Mouse (Mus musculus) stomach, embryonic 15.5 days (tissue): ENCODE results near the gene Mst1. TPM values are rescaled to one million over a fixed set of nuclear protein-coding genes. Genes with fewer than 3 reads are reported as not detected.

Experiments
- ATAC-seq: fragments of 200-750 bp; cut with Nextera tagmentation; 2 replicates; pipeline ENCODE4 v1.8.0; 2017; ENCODE audit warnings: low read depth, moderate number of reproducible peaks, moderate TSS enrichment; ENCODE audit not compliant: insufficient read depth, low FRiP score
- H3K27ac ChIP-seq: fragments of 300-500 bp; sonication (generic); 2 replicates; pipeline ENCODE4 v1.5.1; 2015; ENCODE audit warnings: mild to moderate bottlenecking, inconsistent platforms
- H3K27me3 ChIP-seq: fragments of 300-500 bp; sonication (generic); replicated peaks from 2 replicates; pipeline ENCODE4 v1.6.1; 2015; ENCODE audit warnings: inconsistent platforms
- H3K36me3 ChIP-seq: fragments of 300-500 bp; sonication (generic); 2 replicates; pipeline ENCODE4 v1.6.1; 2015; ENCODE audit warnings: inconsistent platforms
- H3K4me1 ChIP-seq: fragments of 300-500 bp; sonication (generic); 2 replicates; pipeline ENCODE4 v1.6.1; 2015; ENCODE audit warnings: inconsistent platforms
- H3K4me2 ChIP-seq: fragments of 300-500 bp; sonication (generic); 2 replicates; pipeline ENCODE4 v1.6.1; 2015; ENCODE audit warnings: mild to moderate bottlenecking, inconsistent platforms
- H3K4me3 ChIP-seq: fragments of 300-500 bp; sonication (generic); replicated peaks from 2 replicates; pipeline ENCODE4 v1.5.1; 2015; ENCODE audit warnings: inconsistent platforms
- H3K9ac ChIP-seq: fragments of 300-500 bp; sonication (generic); 2 replicates; pipeline ENCODE4 v1.6.1; 2015; ENCODE audit warnings: inconsistent platforms
- H3K9me3 ChIP-seq: fragments of 300-500 bp; sonication (generic); 2 replicates; pipeline ENCODE4 v1.6.1; 2016; ENCODE audit warnings: inconsistent platforms
- WGBS: fragments of 180-500 bp; shearing (Covaris S2); methylation state at CpG from one replicate; pipeline ENCODE4 v1.1.7; 2015; 5-methylcytosine and 5-hydroxymethylcytosine counted together
- polyA plus RNA-seq: library from polyadenylated mRNA; unstranded; fragments of >200 nt; fragmentation: Nextera tagmentation; extraction: Ambion mirVana; gene quantifications from 2 replicates; pipeline ENCODE4 v1.2.1, GENCODE M21; 2015

Mst1 gene
- polyA plus RNA-seq, 1 experiment from 2014 or later, result 7.9 TPM

GRCm38 (mm10) chr9:108063361-108063760, 16.9 kb upstream of the Mst1 start:
- H3K27ac ChIP-seq, result no peak overlapping the region
- peaks cover 30% of the 10 kb centered on the region for H3K36me3 ChIP-seq
- H3K4me1 ChIP-seq, result 0 out of 2 replicates have a peak, but pooled peaks cover 4% of the 10 kb centered on the region
- H3K9me3 ChIP-seq, result no peaks in the 10 kb centered on the region
- no peak for ATAC-seq
- H3K9ac ChIP-seq, result no peak overlapping the region
- H3K4me3 ChIP-seq, result no peak overlapping the region
- 81% methylated on average over 12 of the region's 12 CpGs for WGBS
- no peaks in the 10 kb centered on the region for H3K27me3 ChIP-seq
- H3K4me2 ChIP-seq, result no peak overlapping the region

GRCm38 (mm10) chr9:108065491-108066011, 14.7 kb upstream of the Mst1 start:
- Histone ChIP-seq H3K27ac (no peak overlapping the region), H3K36me3 (peaks cover 34% of the 10 kb centered on the region), H3K9me3 (no peaks in the 10 kb centered on the region), H3K4me2 (no peak overlapping the region), H3K4me3 (no peak overlapping the region), H3K27me3 (no peaks in the 10 kb centered on the region), H3K9ac (no peak overlapping the region), H3K4me1 (0 out of 2 replicates have a peak, but pooled peaks cover 4% of the 10 kb centered on the region)
- WGBS, result 39% methylated on average over 5 of the region's 5 CpGs
- ATAC-seq, result peak; percentile 51; the same call in 1 of the 2 replicates

- Histone ChIP-seq H3K9me3 (no peaks in the 10 kb centered on the region), H3K27ac (no peak overlapping the region), H3K36me3 (peaks cover 28% of the 10 kb centered on the region), H3K9ac (no peak overlapping the region), H3K27me3 (no peaks in the 10 kb centered on the region), H3K4me1 (0 out of 2 replicates have a peak, but pooled peaks cover 4% of the 10 kb centered on the region), H3K4me2 (no peak overlapping the region), H3K4me3 (no peak overlapping the region)
- 75% methylated on average over 7 of the region's 7 CpGs for WGBS
- no peak for ATAC-seq
These were observed 13.0 kb upstream of the Mst1 start for GRCm38 (mm10) chr9:108067199-108067598.

GRCm38 (mm10) chr9:108067900-108068299, 12.3 kb upstream of the Mst1 start:
- Histone ChIP-seq H3K9me3 (no peaks in the 10 kb centered on the region), H3K4me2 (no peak overlapping the region), H3K9ac (no peak overlapping the region), H3K27ac (0 out of 2 replicates have a peak overlapping the region, but pooled peaks have one; percentile 16), H3K4me3 (no peak overlapping the region), H3K36me3 (peaks cover 22% of the 10 kb centered on the region), H3K4me1 (0 out of 2 replicates have a peak, but pooled peaks cover 4% of the 10 kb centered on the region), H3K27me3 (no peaks in the 10 kb centered on the region)
- no peak for ATAC-seq
- 20% methylated on average over 8 of the region's 8 CpGs for WGBS

- H3K27ac ChIP-seq, result no peak overlapping the region
- no peaks in the 10 kb centered on the region for H3K9me3 ChIP-seq
- ATAC-seq, result no peak
- H3K9ac ChIP-seq, result no peak overlapping the region
- no peak overlapping the region for H3K4me2 ChIP-seq
- 91% methylated on average over 9 of the region's 9 CpGs for WGBS
- no peak overlapping the region for H3K4me3 ChIP-seq
- no peaks in the 10 kb centered on the region for H3K4me1 ChIP-seq
- peaks cover 14% of the 10 kb centered on the region for H3K36me3 ChIP-seq
- no peaks in the 10 kb centered on the region for H3K27me3 ChIP-seq
These were observed 11.2 kb upstream of the Mst1 start for GRCm38 (mm10) chr9:108069007-108069406.

GRCm38 (mm10) chr9:108069529-108069928, 10.7 kb upstream of the Mst1 start:
- Histone ChIP-seq H3K9ac (no peak overlapping the region), H3K4me1 (no peaks in the 10 kb centered on the region), H3K36me3 (peaks cover 13% of the 10 kb centered on the region; the same call in 1 of the 2 replicates), H3K4me3 (no peak overlapping the region), H3K9me3 (no peaks in the 10 kb centered on the region), H3K27me3 (no peaks in the 10 kb centered on the region), H3K4me2 (no peak overlapping the region), H3K27ac (no peak overlapping the region)
- no peak for ATAC-seq
- WGBS, result 90% methylated on average over 7 of the region's 7 CpGs

GRCm38 (mm10) chr9:108071801-108072200, 8.4 kb upstream of the Mst1 start:
- Histone ChIP-seq H3K4me1 (no peaks in the 10 kb centered on the region), H3K9ac (no peak overlapping the region), H3K36me3 (peaks cover 13% of the 10 kb centered on the region; the same call in 1 of the 2 replicates), H3K27me3 (no peaks in the 10 kb centered on the region), H3K4me3 (no peak overlapping the region), H3K9me3 (no peaks in the 10 kb centered on the region), H3K4me2 (no peak overlapping the region), H3K27ac (peak overlapping the region; percentile 49; the same call in 1 of the 2 replicates)
- no peak for ATAC-seq
- 71% methylated on average over 4 of the region's 4 CpGs for WGBS

GRCm38 (mm10) chr9:108072481-108072924, 7.7 kb upstream of the Mst1 start:
- Histone ChIP-seq H3K36me3 (peaks cover 13% of the 10 kb centered on the region; the same call in 1 of the 2 replicates), H3K4me3 (no peak overlapping the region), H3K9ac (no peak overlapping the region), H3K4me2 (no peak overlapping the region), H3K27me3 (no peaks in the 10 kb centered on the region), H3K27ac (peak overlapping the region; percentile 49; the same call in 1 of the 2 replicates), H3K4me1 (no peaks in the 10 kb centered on the region; the same call in 1 of the 2 replicates), H3K9me3 (no peaks in the 10 kb centered on the region)
- ATAC-seq, result no peak
- 55% methylated on average over 9 of the region's 9 CpGs for WGBS

- no peak for ATAC-seq
- Histone ChIP-seq H3K27me3 (no peaks in the 10 kb centered on the region), H3K4me1 (peaks cover 6% of the 10 kb centered on the region; the same call in 1 of the 2 replicates), H3K4me2 (no peak overlapping the region), H3K9me3 (no peaks in the 10 kb centered on the region), H3K9ac (no peak overlapping the region), H3K36me3 (peaks cover 13% of the 10 kb centered on the region; the same call in 1 of the 2 replicates), H3K27ac (no peak overlapping the region), H3K4me3 (no peak overlapping the region)
- WGBS, result 61% methylated on average over 7 of the region's 7 CpGs
These were observed 6.9 kb upstream of the Mst1 start for GRCm38 (mm10) chr9:108073141-108073930.

GRCm38 (mm10) chr9:108082549-108082948, 2.3 kb downstream of the Mst1 start:
- Histone ChIP-seq H3K4me3 (peak overlapping the region; percentile 18; the same call in 1 of the 2 replicates), H3K4me1 (peaks cover 27% of the 10 kb centered on the region), H3K36me3 (peaks cover 26% of the 10 kb centered on the region), H3K27me3 (peaks cover 19% of the 10 kb centered on the region), H3K9me3 (no peaks in the 10 kb centered on the region), H3K27ac (no peak overlapping the region), H3K4me2 (peak overlapping the region; percentile 48), H3K9ac (0 out of 2 replicates have a peak overlapping the region, but pooled peaks have one; percentile 16)
- no peak for ATAC-seq
- WGBS, result 5% methylated on average over 19 of the region's 19 CpGs

DNA sequence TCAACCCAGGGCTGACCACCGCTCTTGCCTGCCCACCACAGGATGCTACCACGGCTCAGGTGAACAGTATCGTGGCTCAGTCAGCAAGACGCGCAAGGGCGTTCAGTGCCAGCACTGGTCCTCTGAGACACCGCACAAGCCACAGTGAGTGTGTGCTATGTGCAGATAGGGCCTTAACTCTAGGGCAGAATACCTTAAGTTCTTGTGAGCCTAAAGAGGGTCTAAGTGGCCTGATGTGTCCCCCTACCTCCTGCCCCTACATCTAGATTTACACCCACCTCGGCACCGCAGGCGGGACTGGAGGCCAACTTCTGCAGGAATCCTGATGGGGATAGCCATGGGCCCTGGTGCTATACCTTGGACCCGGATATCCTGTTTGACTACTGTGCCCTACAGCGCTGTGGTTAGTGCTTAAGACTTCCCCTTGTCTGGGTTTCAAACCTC, 2.8 kb downstream of the Mst1 start, which contains the start of gene Rnf123:
Gene Rnf123 (minus strand): TSS at position 359 of the 444 bp plus-strand sequence.
- Histone ChIP-seq H3K4me2 (peak within 1 kb of the TSS; percentile 48), H3K36me3 (peaks cover 31% of the 10 kb centered on the region), H3K27me3 (peaks cover 19% of the 10 kb centered on the region), H3K4me1 (peaks cover 23% of the 10 kb centered on the region), H3K4me3 (peak within 1 kb of the TSS; percentile 18; the same call in 1 of the 2 replicates), H3K27ac (0 out of 2 replicates have a peak within 1 kb of the TSS, but pooled peaks have one; percentile 6), H3K9ac (0 out of 2 replicates have a peak within 1 kb of the TSS, but pooled peaks have one; percentile 16), H3K9me3 (no peaks in the 10 kb centered on the region)
- WGBS, result 34% methylated on average over 12 of the region's 12 CpGs
- no peak for ATAC-seq

DNA sequence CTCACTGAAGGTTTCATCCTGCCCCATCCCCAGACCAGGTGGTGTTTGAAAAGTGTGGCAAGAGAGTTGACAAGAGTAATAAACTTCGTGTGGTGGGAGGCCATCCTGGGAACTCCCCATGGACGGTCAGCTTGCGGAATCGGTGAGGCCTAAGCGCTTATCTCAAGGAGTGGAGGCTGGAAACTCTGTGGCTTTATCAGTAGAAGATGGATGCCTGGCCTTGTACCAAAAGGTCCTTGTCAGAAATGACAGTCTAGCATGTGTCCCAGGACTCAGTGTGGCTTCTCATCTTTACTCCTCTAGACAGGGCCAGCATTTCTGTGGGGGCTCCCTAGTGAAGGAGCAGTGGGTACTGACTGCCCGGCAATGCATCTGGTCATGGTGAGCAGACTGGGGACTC, 3.3 kb downstream of the Mst1 start:
- Histone ChIP-seq H3K9me3 (no peaks in the 10 kb centered on the region), H3K4me2 (no peak overlapping the region), H3K4me1 (peaks cover 18% of the 10 kb centered on the region), H3K36me3 (peaks cover 36% of the 10 kb centered on the region), H3K27ac (no peak overlapping the region), H3K9ac (no peak overlapping the region), H3K27me3 (peaks cover 19% of the 10 kb centered on the region), H3K4me3 (no peak overlapping the region)
- WGBS, result 72% methylated on average over 6 of the region's 6 CpGs
- ATAC-seq, result no peak
